Mouse (Mus musculus): ENCODE measurements around the gene Neu1.
A peak's percentile ranks its signal among the peaks of the same experiment; 100 is the strongest.

DNA sequence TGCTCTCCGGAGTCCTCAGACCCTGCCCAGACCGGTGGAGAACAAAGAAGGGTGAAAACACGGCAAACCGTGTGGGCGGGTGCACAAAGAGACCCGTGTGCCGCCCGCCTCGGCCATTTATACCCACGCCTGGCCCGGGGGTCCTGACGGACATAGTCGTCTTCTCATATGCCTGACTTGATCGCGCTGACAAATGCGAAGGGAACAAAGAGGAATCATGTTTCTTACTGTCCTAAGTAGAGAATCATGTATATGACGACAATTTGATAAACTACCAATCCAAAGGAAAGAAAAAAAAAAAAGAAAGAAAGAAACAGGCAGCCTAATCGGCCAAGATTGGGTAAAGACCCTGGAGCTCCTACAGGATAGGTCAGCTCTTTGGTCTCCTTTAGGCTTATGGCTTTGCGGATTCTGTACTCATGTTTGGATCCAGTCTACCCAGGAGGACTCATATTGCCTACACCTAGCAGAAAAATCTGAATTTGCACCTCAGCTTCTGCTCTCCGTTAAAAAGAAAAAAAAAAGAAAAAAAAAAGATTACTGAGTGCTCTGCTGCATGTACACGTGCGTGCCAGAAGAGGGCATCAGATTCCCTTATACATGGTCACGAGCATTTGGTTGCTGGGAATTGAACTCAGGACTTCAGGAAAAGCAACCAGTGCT, 21.5 kb downstream of the Neu1 start:
- TF ChIP-seq CTCF (IDR thresholded peaks at IDR 0.05; ENCODE audit: control insufficient read depth, insufficient read depth, low read length) (peak; percentile 31; the same call in 1 of the 2 replicates), POLR2A (IDR thresholded peaks at IDR 0.05; ENCODE audit: borderline replicate concordance, control insufficient read depth, low read depth, low read length) (peak; percentile 90)
